ENCODE assay signal across 7 mouse cellular contexts in genomic region chr10:58446384-58447279, GRCm38 (mm10). TPM values are rescaled to one million over a fixed set of nuclear protein-coding genes. Genes with fewer than 3 reads are reported as not detected.
A peak's percentile ranks its signal among the peaks of the same experiment; 100 is the strongest.
DNase-seq lines count a peak whose midpoint lies in the region; ATAC-seq lines count a peak whose summit lies in the region.

Ranbp2 (plus strand) TSS chr10:58446920.

- H3K4me1 ChIP-seq in intestine, embryonic 15.5 days (replicated peaks): no peaks in the 10 kb centered on the region
- H3K4me1 ChIP-seq in midbrain, embryonic 10.5 days: peaks cover 15% of the 10 kb centered on the region

- H3K4me2 ChIP-seq in intestine, embryonic 15.5 days (replicated peaks): peak within 1 kb of the TSS; percentile 58

- H3K4me3 ChIP-seq in intestine, embryonic 15.5 days (replicated peaks): peak within 1 kb of the TSS; percentile 94
- H3K4me3 ChIP-seq in midbrain, embryonic 10.5 days: peak within 1 kb of the TSS; percentile 99

- whole genome bisulfite sequencing in intestine, embryonic 15.5 days: under 1% methylated on average over 91 of the region's 91 CpGs
- under 1% methylated on average over 84 of the region's 91 CpGs for WGBS in midbrain, embryonic 10.5 days

- peak within 1 kb of the TSS; percentile 93 for H3K9ac ChIP-seq in intestine, embryonic 15.5 days

- intact Hi-C loops in gastrocnemius, postnatal 36 days (cut with DNase I): loop anchor here (5.0 kb wide), 1 partner anchor 84 kb away; no protein-coding TSS in a partner anchor
- intact Hi-C loops in left cerebral cortex, postnatal 25 days (cut with DNase I): loop anchor here (5.0 kb wide), 2 partner anchors 64 to 84 kb away; no protein-coding TSS in a partner anchor

- no peaks in the 10 kb centered on the region for H3K27me3 ChIP-seq in intestine, embryonic 15.5 days (replicated peaks)
- no peaks in the 10 kb centered on the region for H3K27me3 ChIP-seq in midbrain, embryonic 10.5 days (ENCODE audit: low read depth, poor library complexity, severe bottlenecking)

- DNase-seq in adrenal gland, adult 2 months: peak; percentile 98
- DNase-seq in embryo, embryonic 11.5 days (ENCODE audit: low read depth, low spot score): peak; percentile 98
- peak; percentile 96 to 97 for DNase-seq in gastrocnemius, postnatal 36 days
- DNase-seq in left cerebral cortex, postnatal 25 days (ENCODE audit: low spot score in 2 of 2): peak; percentile 99 to 100
- peak; percentile 96 for DNase-seq in midbrain, embryonic 10.5 days (ENCODE audit: low spot score)
- peak; percentile 98 for DNase-seq in right cerebral cortex, postnatal 4 days

- H3K9me3 ChIP-seq in intestine, embryonic 15.5 days: no peaks in the 10 kb centered on the region
- no peaks in the 10 kb centered on the region for H3K9me3 ChIP-seq in midbrain, embryonic 10.5 days (replicated peaks)

- H3K36me3 ChIP-seq in intestine, embryonic 15.5 days: no peaks in the 10 kb centered on the region
- H3K36me3 ChIP-seq in midbrain, embryonic 10.5 days: no peaks in the 10 kb centered on the region

- ATAC-seq in intestine, embryonic 15.5 days: peak; percentile 99

- peak within 1 kb of the TSS; percentile 96 for H3K27ac ChIP-seq in intestine, embryonic 15.5 days
- peak within 1 kb of the TSS; percentile 94 for H3K27ac ChIP-seq in midbrain, embryonic 10.5 days (replicated peaks)

RNA-seq across cellular contexts. Expression of gene Ranbp2, which starts in this region (rescaled TPM):
- total RNA-seq in adrenal gland, adult 2 months (2021): 10 to 100 TPM; 60.7 to 80.4 TPM
- polyA plus RNA-seq in adrenal gland, adult 2 months (2012; rRNA removed): 0.59 and 1.2 TPM in 2 replicates
- 10 to 100 TPM; 36.3 to 41.8 TPM for total RNA-seq in gastrocnemius, postnatal 36 days (2021)
- 19.9 and 23.1 TPM in 2 replicates for polyA plus RNA-seq in intestine, embryonic 15.5 days (2015; fragmentation: Nextera tagmentation; extraction: Ambion mirVana)
- total RNA-seq in left cerebral cortex, postnatal 25 days (2021): 10 to 100 TPM; 89.1 to 94.5 TPM
- polyA plus RNA-seq in midbrain, embryonic 10.5 days (2016; fragmentation: Nextera tagmentation; extraction: Ambion mirVana): 23.9 and 27.2 TPM in 2 replicates

Comparison
In these comparisons a context has a peak if more than half of its experiments do, and no peak if none do; other contexts are left out.
1. Peak in every context shown above with its lines: DNase-seq, ATAC-seq, H3K4me3 ChIP-seq and H3K27ac ChIP-seq.